Mouse (Mus musculus) CD4-positive, CD25-positive, alpha-beta regulatory T cell, adult 2 months (primary cell): ENCODE measurements around the gene Elmod3.
"Not testable (repeated sequence)": the region's sequence is repeated elsewhere in the genome, so short reads cannot be mapped to it uniquely, and the experiment has no call there.

Experiments
- DNase-seq: peaks from one replicate; pipeline ENCODE4 v3.0.0-alpha.2; 2012; ENCODE audit warnings: low read depth, low spot score

Elmod3 gene

GRCm38 (mm10) chr6:72534035-72534809, 64.0 kb downstream of the Elmod3 start:
- peak; percentile 85 for DNase-seq

GRCm38 (mm10) chr6:72533555-72533954, 64.7 kb downstream of the Elmod3 start:
- not testable (repeated sequence) for DNase-seq

- no peak for DNase-seq
These were observed 65.6 kb downstream of the Elmod3 start for GRCm38 (mm10) chr6:72532580-72532979.

GRCm38 (mm10) chr6:72528410-72529151, 69.6 kb downstream of the Elmod3 start:
- no peak for DNase-seq

- DNase-seq = no peak
These were observed 71.1 kb downstream of the Elmod3 start for GRCm38 (mm10) chr6:72527070-72527469.

- no peak for DNase-seq
These were observed 74.1 kb downstream of the Elmod3 start for GRCm38 (mm10) chr6:72524160-72524559.

- DNase-seq = no peak
These were observed 75.0 kb downstream of the Elmod3 start for GRCm38 (mm10) chr6:72523222-72523621.

GRCm38 (mm10) chr6:72522288-72522687, 75.9 kb downstream of the Elmod3 start:
- DNase-seq = no peak

- no peak for DNase-seq
These were observed 76.6 kb downstream of the Elmod3 start, which contains the start of gene Sh2d6 for GRCm38 (mm10) chr6:72521607-72522006. TSS of gene Sh2d6 (minus strand) at chr6:72521707.

GRCm38 (mm10) chr6:72520904-72521303, 77.3 kb downstream of the Elmod3 start:
- no peak for DNase-seq

GRCm38 (mm10) chr6:72519892-72520663, 78.1 kb downstream of the Elmod3 start:
- no peak for DNase-seq

GRCm38 (mm10) chr6:72519303-72519702, 78.9 kb downstream of the Elmod3 start:
- DNase-seq = no peak

- DNase-seq = no peak
These were observed 79.4 kb downstream of the Elmod3 start for GRCm38 (mm10) chr6:72518842-72519241.
